Mouse (Mus musculus) cerebellum, adult 2 months (tissue): ENCODE results near the gene Gm7271. TPM values are rescaled to one million over a fixed set of nuclear protein-coding genes. Genes with fewer than 3 reads are reported as not detected.

Experiments used
- DNase-seq, 2 experiments: peaks; one replicate each; pipeline ENCODE4 v3.0.0; 2021
- H3K27ac ChIP-seq: fragments of 200-500 bp; 2 replicates; pipeline ENCODE4 v1.5.1; 2012; ENCODE audit warnings: low read length, control low read depth, inconsistent platforms; ENCODE audit not compliant: insufficient read depth
- H3K27me3 ChIP-seq: fragments of 200-500 bp; 2 replicates; pipeline ENCODE4 v1.6.1; 2012; ENCODE audit warnings: inconsistent platforms, mild to moderate bottlenecking, low read length, moderate library complexity; ENCODE audit not compliant: control insufficient read depth, insufficient read depth
- H3K4me1 ChIP-seq: fragments of 200-500 bp; 2 replicates; pipeline ENCODE4 v1.6.1; 2011; ENCODE audit warnings: low read length; ENCODE audit not compliant: control insufficient read depth, insufficient read depth
- H3K4me3 ChIP-seq: fragments of 200-500 bp; replicated peaks from 2 replicates; pipeline ENCODE3; 2011; ENCODE audit warnings: mild to moderate bottlenecking, low read depth, low read length, control low read depth; ENCODE audit not compliant: insufficient read depth
- CTCF ChIP-seq: fragments of 200-500 bp; IDR thresholded peaks from 2 replicates; pipeline ENCODE4 v1.5.1; 2011; ENCODE audit warnings: low read depth, mild to moderate bottlenecking, control low read depth, low read length, moderate library complexity, borderline replicate concordance; ENCODE audit not compliant: insufficient read depth
- POLR2A ChIP-seq: fragments of 200-500 bp; IDR thresholded peaks from 2 replicates; pipeline ENCODE4 v1.6.1; 2011; ENCODE audit warnings: low read length, control low read depth, borderline replicate concordance; ENCODE audit not compliant: insufficient read depth
- WGBS: fragments of 180-500 bp; shearing (Covaris S2); methylation state at CpG from one replicate; pipeline ENCODE4 v1.1.7; 2018; 5-methylcytosine and 5-hydroxymethylcytosine counted together
- polyA plus RNA-seq: library from polyadenylated mRNA; depleted of rRNA; stranded (reverse); fragments of >200 nt; gene quantifications from 2 replicates; pipeline ENCODE4 v1.2.3, GENCODE M21; 2012; rRNA removed

Gene Gm7271
- 0.35 and 0.97 TPM in 2 replicates for polyA plus RNA-seq

DNA sequence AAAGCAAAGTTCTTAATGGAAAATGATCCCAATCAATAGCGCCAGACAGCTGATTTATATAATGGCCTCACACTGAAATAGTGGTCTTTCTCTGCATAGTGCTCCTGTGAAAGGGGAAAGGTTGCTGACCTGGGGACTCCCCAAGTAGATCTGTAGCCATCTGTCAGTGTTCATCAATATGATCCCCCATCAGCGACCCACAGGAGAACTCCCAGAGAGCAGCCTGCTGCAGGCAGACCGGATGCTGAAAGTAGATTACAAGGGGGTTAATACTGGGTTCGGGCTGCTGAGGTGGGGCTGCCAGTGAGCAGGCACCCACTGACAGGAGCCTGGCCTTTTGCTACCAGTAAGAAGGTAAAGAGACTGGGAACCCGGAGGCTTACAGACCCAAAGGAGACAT lies at the start of gene Gm7271:
Gene Gm7271 (plus strand): TSS at position 230 of the 400 bp plus-strand sequence.
- no peak within 1 kb of the TSS for H3K27ac ChIP-seq
- no peaks in the 10 kb centered on the region for H3K4me1 ChIP-seq
- no peak within 1 kb of the TSS for H3K4me3 ChIP-seq
- DNase-seq = no peak
- WGBS = 54% methylated on average over 5 of the region's 5 CpGs
- no peaks in the 10 kb centered on the region for H3K27me3 ChIP-seq
- TF ChIP-seq CTCF = no peak

DNA sequence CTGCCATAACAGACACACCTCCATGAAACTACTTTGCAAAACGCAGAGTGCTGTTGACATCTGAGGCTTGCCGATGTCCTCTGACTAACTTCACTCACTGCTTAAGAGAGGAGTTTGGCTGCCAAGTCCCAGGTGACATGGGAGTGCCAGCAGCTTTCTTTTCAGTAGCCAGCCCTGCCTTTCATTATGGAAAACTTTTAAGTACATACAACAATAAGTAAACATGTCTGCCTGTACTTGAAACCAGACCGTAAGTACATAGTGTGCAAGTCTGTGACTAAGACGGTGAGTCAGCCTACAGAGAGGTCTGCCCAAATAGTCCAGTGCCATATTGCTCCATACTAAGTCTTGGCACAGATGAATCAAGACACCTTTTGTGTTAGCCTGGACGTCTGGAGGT lies 46.7 kb upstream of the Gm7271 start:
- WGBS = 51% methylated on average over 5 of the region's 5 CpGs
- no peaks in the 10 kb centered on the region for H3K27me3 ChIP-seq
- H3K4me3 ChIP-seq = no peak overlapping the region

DNA sequence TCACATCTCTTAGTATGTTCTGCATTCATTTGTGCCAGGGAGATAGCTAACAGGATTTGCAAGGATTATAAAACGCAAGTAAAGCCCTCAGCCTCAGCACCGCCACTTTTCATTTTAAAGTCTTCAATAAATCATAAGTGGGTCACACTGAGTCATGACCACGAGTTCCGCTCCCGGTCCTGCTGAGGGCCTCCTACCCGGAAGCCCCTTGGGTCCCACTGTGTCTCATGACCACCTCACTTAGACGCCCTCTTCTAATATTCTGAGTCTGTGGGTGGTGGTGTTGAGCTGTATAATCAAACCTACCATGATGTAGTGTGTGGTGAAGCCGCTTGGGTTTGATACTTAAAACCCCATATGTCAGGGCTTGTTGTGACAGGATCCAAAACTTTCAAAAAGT lies 46.1 kb upstream of the Gm7271 start:
- TF ChIP-seq CTCF (no peak), POLR2A (no peak)
- no peak overlapping the region for H3K27ac ChIP-seq
- no peaks in the 10 kb centered on the region for H3K4me1 ChIP-seq
- 87% methylated on average over 8 of the region's 8 CpGs for WGBS
- H3K4me3 ChIP-seq = no peak overlapping the region
- H3K27me3 ChIP-seq = no peaks in the 10 kb centered on the region
- no peak for DNase-seq

More for the DNA sequence above, 46.7 kb upstream of the Gm7271 start:
- no peak for DNase-seq
- no peaks in the 10 kb centered on the region for H3K4me1 ChIP-seq
- TF ChIP-seq CTCF = no peak
- no peak for TF ChIP-seq POLR2A
- H3K27ac ChIP-seq = no peak overlapping the region

DNA sequence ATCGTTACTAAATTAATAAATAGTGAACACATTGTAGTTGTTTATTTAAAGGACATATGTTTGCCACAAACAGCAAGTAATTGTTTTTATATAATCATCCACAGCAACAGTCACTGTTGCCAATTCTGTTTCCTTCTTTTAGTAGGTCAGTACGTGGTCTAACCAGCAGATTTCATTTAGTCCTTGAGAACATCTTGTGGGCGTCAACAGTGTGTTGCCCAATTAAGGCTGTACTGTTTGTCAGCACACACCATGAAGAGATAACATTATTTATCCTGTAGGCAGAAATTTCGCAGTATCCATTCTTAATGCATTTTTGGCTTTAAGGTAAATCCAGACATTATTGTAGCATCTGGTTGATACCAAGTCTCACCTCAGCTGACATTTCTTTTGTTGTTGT lies 42.4 kb upstream of the Gm7271 start:
- Histone ChIP-seq H3K27me3 (no peaks in the 10 kb centered on the region), H3K4me1 (no peaks in the 10 kb centered on the region), H3K4me3 (no peak overlapping the region), H3K27ac (no peak overlapping the region)
- 79% methylated on average over 4 of the region's 4 CpGs for WGBS
- TF ChIP-seq POLR2A (no peak), CTCF (no peak)
- no peak for DNase-seq

DNA sequence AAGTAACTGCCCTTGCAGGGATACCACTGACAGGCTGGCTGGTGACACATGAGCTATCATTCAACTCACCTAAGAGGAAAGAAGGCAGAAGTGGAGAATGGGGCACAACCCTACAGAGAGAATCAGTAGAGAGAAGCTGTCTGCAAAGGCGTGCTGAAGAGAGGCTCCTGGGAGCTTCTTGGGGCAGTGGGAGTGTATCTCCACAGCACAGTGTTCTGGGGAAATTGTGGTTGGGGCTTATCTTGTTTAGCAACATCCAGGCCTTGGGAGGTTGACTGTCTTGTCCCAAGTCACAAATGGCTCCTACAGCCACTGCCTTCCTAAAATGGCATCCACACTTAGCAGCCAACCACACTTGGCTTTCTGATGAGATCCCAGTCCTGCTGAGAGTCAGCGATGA lies 8.9 kb upstream of the Gm7271 start:
- H3K27me3 ChIP-seq = no peaks in the 10 kb centered on the region
- 71% methylated on average over 2 of the region's 2 CpGs for WGBS
- no peaks in the 10 kb centered on the region for H3K4me1 ChIP-seq
- H3K27ac ChIP-seq = no peak overlapping the region
- no peak for DNase-seq
- H3K4me3 ChIP-seq = no peak overlapping the region
- no peak for TF ChIP-seq CTCF
- no peak for TF ChIP-seq POLR2A

DNA sequence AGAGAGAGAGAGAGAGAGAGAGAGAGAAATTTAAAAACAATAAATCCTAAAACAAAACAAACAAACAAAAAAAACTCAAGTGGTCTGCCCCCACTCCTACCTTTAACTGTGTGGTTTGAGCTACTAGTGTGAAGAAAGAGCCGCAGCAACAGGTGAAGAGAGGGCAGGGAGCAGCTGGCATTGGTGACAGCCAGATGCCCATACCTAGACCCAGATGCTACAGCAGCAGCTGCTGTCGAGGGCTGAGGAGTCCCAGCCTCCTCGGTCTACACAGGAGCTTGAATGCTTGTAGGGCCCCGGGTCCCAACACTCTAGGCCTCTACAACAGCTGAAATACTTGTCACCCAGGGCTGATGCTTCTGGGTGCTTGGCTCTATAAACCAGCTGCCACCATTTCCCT lies 7.0 kb upstream of the Gm7271 start:
- Histone ChIP-seq H3K27me3 (no peaks in the 10 kb centered on the region), H3K27ac (no peak overlapping the region), H3K4me3 (no peak overlapping the region), H3K4me1 (no peaks in the 10 kb centered on the region)
- no peak for DNase-seq
- TF ChIP-seq CTCF (no peak), POLR2A (no peak)
- 73% methylated on average over 4 of the region's 4 CpGs for WGBS

DNA sequence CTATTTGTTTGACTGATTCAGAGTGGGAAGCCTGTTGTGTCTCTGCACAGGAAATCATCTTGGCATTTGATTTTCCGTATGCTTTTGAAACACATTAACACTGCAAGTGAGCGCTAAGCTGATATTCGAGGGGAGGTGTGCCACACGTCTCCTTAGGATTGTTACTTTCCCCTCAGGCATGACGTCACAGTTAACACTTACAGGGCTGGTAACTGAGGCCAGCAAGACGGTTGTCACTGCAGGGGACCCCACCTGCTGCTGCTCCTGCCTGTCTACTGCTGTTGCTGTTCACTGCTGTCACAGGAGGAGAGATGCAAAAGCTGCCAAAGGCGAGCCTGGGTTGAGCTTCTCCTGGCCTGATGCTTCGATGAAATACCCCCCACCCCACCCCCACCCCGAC lies 6.1 kb upstream of the Gm7271 start:
- no peak overlapping the region for H3K27ac ChIP-seq
- H3K27me3 ChIP-seq = no peaks in the 10 kb centered on the region
- TF ChIP-seq CTCF = no peak
- no peak for TF ChIP-seq POLR2A
- H3K4me1 ChIP-seq = no peaks in the 10 kb centered on the region
- DNase-seq = no peak
- no peak overlapping the region for H3K4me3 ChIP-seq
- WGBS = 20% methylated on average over 9 of the region's 9 CpGs

DNA sequence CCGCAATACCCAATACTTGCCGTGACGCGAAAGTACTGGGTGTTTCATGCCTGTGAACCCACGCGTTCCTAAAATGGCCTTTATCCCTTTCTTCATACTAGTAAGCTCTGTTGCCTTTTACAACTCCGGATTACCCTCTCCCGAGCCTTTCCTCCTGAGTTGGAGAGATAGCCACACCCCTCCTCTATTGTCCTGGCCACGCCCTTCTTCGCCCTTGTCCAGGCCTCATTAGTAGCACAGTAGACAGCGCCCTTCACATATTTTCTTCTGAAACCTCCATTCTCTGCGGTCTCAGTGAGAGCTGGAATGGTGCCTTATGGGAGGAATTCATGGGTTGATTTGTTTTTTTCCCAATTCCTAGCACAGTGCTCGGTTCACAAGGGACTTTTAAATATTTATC lies 11.3 kb downstream of the Gm7271 start:
- H3K4me1 ChIP-seq = no peaks in the 10 kb centered on the region
- no peak for TF ChIP-seq POLR2A
- no peak for TF ChIP-seq CTCF
- WGBS = 78% methylated on average over 13 of the region's 13 CpGs
- DNase-seq = no peak
- H3K27me3 ChIP-seq = no peaks in the 10 kb centered on the region
- no peak overlapping the region for H3K27ac ChIP-seq
- H3K4me3 ChIP-seq = no peak overlapping the region

DNA sequence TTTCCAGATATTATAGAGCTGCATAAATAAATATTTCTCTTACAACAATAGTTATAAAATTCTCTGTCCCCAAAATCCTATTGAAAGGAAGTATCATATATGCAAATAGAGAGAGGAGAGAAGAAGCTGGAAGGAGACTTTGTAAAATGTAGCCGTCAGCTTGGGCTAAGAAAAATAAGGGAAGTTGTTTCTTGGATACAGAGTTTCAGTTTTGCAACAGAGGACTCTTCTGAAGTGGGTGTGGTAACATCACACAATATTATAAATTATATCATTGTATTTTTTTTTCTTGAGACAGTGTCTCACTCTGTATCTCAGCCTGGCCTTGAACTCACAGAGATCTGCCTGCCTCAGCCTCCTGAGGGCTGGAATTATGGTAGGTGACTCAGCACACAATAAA lies 38.6 kb downstream of the Gm7271 start:
- DNase-seq = no peak
- TF ChIP-seq POLR2A (no peak), CTCF (no peak)
- no peaks in the 10 kb centered on the region for H3K4me1 ChIP-seq
- no peak overlapping the region for H3K4me3 ChIP-seq
- WGBS = 90% methylated on average over 1 of the region's 1 CpGs
- H3K27ac ChIP-seq = no peak overlapping the region
- no peaks in the 10 kb centered on the region for H3K27me3 ChIP-seq

DNA sequence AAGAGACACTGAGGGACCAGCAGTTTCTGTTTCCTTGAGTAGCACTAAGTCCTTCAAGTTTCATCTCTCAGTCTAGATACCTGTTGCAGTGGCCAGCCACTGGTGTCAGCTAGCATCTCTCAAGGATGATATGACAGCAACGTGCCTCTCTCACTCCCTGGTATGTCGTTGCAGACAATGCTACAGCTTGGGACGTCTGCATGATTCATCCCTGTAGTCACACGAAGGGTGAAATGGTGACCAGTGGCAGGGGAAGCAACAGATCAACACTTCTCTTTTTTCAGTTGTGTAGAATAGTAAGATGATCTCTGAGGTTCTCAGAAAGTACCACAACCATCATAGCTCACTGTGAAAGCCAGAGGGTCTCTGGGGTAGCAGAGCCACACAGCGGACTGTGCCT lies 40.8 kb downstream of the Gm7271 start:
- Histone ChIP-seq H3K4me1 (peaks cover 2% of the 10 kb centered on the region; the same call in 1 of the 2 replicates), H3K27ac (no peak overlapping the region), H3K4me3 (no peak overlapping the region), H3K27me3 (no peaks in the 10 kb centered on the region)
- WGBS = 73% methylated on average over 5 of the region's 5 CpGs
- TF ChIP-seq CTCF = no peak
- TF ChIP-seq POLR2A = no peak
- no peak for DNase-seq
